Mouse (Mus musculus): ENCODE data around the gene Kantr. TPM values are rescaled to one million over a fixed set of nuclear protein-coding genes. Genes with fewer than 3 reads are reported as not detected.

Kantr gene
- polyA plus RNA-seq (2014; fragmentation: Illumina TruSeq; extraction: RNeasy Lipid Tissue Mini Kit (QIAGEN cat#74804); ENCODE audit: low replicate concordance): 10.2 TPM

DNA sequence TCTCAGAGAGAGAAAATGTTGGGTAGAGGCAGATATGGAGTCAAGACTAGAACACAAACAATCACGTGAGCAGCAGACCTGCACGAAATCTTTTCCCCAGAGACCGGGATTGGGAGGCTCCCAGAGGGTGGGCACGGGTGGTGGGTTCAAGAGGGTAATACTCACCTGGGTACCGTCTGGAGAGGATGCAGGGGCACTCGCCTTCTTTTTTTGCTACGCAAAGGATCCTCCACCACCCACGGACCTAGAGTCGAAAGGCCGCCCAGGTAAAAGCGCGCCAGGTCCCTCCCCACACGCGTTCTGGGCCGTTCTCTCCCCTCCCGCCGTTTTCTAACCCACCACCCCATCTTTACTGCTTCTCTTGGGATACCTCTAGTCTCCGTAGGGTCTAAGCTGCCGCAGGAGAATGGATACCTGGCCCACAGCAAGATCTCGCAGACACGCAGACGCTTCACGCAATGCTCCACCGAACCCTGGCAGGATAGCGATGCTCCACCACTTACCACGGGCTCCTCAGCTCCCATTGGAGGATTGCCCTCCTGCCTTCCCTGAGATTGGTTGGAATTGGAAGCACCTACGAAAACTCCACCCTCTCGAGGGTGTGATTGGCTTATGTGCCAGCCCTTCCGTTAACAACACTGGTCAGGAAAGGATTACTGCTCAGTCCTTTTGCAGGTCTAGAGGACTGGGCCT, at the start of gene Kantr:
Kantr (minus strand) TSS at position 500 of the 693 bp plus-strand sequence.

DNA sequence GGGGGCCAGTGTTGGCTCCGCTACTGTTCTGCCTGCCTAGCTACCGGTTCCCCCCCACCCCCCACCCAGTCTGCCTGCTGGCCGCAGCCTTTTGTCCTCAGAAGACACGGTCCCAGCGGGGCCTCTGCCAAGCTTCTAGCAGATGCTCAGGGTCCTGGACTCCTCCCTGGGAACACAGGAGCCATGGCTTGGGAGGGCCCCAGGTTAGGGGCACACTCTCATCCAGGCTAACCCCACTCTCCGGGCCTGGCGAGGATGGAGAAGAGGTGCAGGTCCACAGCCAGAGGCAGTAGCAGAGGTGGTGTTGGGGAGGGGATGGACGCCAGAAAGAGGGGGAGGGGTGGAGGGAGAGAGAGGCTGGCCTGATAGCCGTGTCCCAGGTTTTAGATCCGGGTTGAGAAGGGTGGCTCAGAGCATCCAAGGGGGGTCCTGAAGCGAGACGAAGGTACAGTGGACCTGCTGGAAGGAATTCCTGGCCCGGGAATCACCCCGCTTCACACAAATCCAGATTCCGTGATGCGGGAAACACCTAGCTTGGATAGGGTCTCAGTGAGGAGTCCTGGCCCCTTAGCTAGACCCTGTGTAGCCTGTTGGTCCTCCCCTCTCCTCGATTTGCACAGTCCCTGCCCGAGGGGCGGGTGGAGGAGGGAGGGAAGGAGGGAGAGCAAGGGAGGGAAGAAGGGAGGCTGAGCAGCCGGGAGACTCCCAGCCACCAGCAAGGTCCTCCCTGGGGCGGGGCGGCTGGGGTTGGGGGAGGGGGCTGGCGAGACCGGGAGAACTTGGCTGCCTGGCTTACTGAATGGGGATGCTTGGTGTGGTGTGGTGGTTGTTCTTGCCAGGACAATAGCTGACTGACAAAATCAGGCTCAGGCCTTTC, 41.3 kb upstream of the Kantr start, which contains the start of gene Gpr173:
Gpr173 (minus strand) TSS at position 308 of the 877 bp plus-strand sequence.

DNA sequence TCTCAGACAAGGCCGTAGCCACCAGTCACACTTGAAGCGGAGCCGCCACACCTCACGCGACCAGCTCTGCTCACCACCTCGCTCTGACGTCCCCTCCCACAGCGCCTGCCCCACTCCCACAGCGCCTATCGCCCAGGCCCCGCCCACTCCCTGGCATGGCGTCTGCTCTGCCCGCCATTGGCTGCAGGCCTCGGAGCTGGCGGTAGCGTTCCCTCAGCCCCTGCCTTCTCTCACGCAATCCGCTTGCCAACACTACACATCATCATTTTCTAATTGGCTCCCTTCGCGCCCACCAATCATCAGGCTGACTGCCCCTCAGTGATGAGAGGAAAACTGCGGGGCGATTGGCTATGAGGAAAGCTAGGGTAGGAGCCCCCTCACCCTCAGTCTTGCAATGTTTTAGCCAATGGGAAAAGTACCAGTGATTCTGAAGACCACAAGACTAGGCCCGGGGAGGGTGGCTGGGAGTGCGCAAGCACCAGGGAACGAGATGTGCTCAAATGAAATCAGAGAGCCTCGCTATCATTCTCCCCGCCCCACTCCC, 15.1 kb upstream of the Kantr start, which contains the start of gene Tspyl2:
Tspyl2 (minus strand) TSS at position 68 of the 544 bp plus-strand sequence.

Other genes with a start within 250 kb of the Kantr start
- gene Iqsec2, start 183.2 kb downstream of the Kantr start, polyA plus RNA-seq (2014; fragmentation: Illumina TruSeq; extraction: RNeasy Lipid Tissue Mini Kit (QIAGEN cat#74804); ENCODE audit: low replicate concordance): 1.3 TPM
- 8.8 TPM for gene Kdm5c, start 94.5 kb downstream of the Kantr start, polyA plus RNA-seq (2014; fragmentation: Illumina TruSeq; extraction: RNeasy Lipid Tissue Mini Kit (QIAGEN cat#74804); ENCODE audit: low replicate concordance)
- 7.0 TPM for gene Tspyl2, start 14.9 kb upstream of the Kantr start, polyA plus RNA-seq (2014; fragmentation: Illumina TruSeq; extraction: RNeasy Lipid Tissue Mini Kit (QIAGEN cat#74804); ENCODE audit: low replicate concordance)
- gene Gpr173, start 41.2 kb upstream of the Kantr start, polyA plus RNA-seq (2014; fragmentation: Illumina TruSeq; extraction: RNeasy Lipid Tissue Mini Kit (QIAGEN cat#74804); ENCODE audit: low replicate concordance): 0.48 TPM
- not detected for gene Cldn34a, start 235.8 kb upstream of the Kantr start, polyA plus RNA-seq (2014; fragmentation: Illumina TruSeq; extraction: RNeasy Lipid Tissue Mini Kit (QIAGEN cat#74804); ENCODE audit: low replicate concordance)